Mouse (Mus musculus): ENCODE measurements around the gene Scml4.

Gene Scml4

GRCm38 (mm10) chr10:42860159-42860911 lies at the start of gene Scml4:
Gene Scml4, plus strand, starts transcription at chr10:42860370.
- peak in 1 of 2 experiments; percentile 32 for DNase-seq (ENCODE audit: low spot score in 2 of 2)

- DNase-seq (ENCODE audit: low spot score in 2 of 2) = no peak
Measured at GRCm38 (mm10) chr10:42825923-42826322, 34.2 kb upstream of the Scml4 start.

GRCm38 (mm10) chr10:42827155-42827554 lies 33.0 kb upstream of the Scml4 start:
- no peak for DNase-seq (ENCODE audit: low spot score in 2 of 2)

- no peak for DNase-seq (ENCODE audit: low spot score in 2 of 2)
Measured at GRCm38 (mm10) chr10:42830007-42830406, 30.2 kb upstream of the Scml4 start.

GRCm38 (mm10) chr10:42830409-42830808 lies 29.8 kb upstream of the Scml4 start:
- DNase-seq (ENCODE audit: low spot score in 2 of 2) = no peak

GRCm38 (mm10) chr10:42832677-42833076 lies 27.5 kb upstream of the Scml4 start:
- no peak for DNase-seq (ENCODE audit: low spot score in 2 of 2)

GRCm38 (mm10) chr10:42833871-42834727 lies 26.1 kb upstream of the Scml4 start:
- no peak for DNase-seq (ENCODE audit: low spot score in 2 of 2)

- no peak for DNase-seq (ENCODE audit: low spot score in 2 of 2)
Measured at GRCm38 (mm10) chr10:42838106-42838505, 22.1 kb upstream of the Scml4 start.

GRCm38 (mm10) chr10:42838736-42839135 lies 21.4 kb upstream of the Scml4 start:
- DNase-seq (ENCODE audit: low spot score in 2 of 2) = no peak

- no peak for DNase-seq (ENCODE audit: low spot score in 2 of 2)
Measured at GRCm38 (mm10) chr10:42840036-42840435, 20.1 kb upstream of the Scml4 start.

GRCm38 (mm10) chr10:42841531-42842195 lies 18.5 kb upstream of the Scml4 start:
- no peak for DNase-seq (ENCODE audit: low spot score in 2 of 2)

GRCm38 (mm10) chr10:42842358-42842757 lies 17.8 kb upstream of the Scml4 start:
- DNase-seq (ENCODE audit: low spot score in 2 of 2) = peak in 1 of 2 experiments; percentile 64

GRCm38 (mm10) chr10:42843416-42843815 lies 16.8 kb upstream of the Scml4 start:
- no peak for DNase-seq (ENCODE audit: low spot score in 2 of 2)

- DNase-seq (ENCODE audit: low spot score in 2 of 2) = no peak
Measured at GRCm38 (mm10) chr10:42845480-42845879, 14.7 kb upstream of the Scml4 start.

GRCm38 (mm10) chr10:42848179-42849080 lies 11.7 kb upstream of the Scml4 start:
- DNase-seq (ENCODE audit: low spot score in 2 of 2) = no peak

- no peak for DNase-seq (ENCODE audit: low spot score in 2 of 2)
Measured at GRCm38 (mm10) chr10:42849081-42849400, 11.1 kb upstream of the Scml4 start.

GRCm38 (mm10) chr10:42854838-42855237 lies 5.3 kb upstream of the Scml4 start:
- no peak for DNase-seq (ENCODE audit: low spot score in 2 of 2)

- DNase-seq (ENCODE audit: low spot score in 2 of 2) = no peak
Measured at GRCm38 (mm10) chr10:42855250-42855649, 4.9 kb upstream of the Scml4 start.

GRCm38 (mm10) chr10:42856574-42856973 lies 3.6 kb upstream of the Scml4 start:
- DNase-seq (ENCODE audit: low spot score in 2 of 2) = no peak

- DNase-seq (ENCODE audit: low spot score in 2 of 2) = no peak
Measured at GRCm38 (mm10) chr10:42857021-42857420, 3.1 kb upstream of the Scml4 start.

GRCm38 (mm10) chr10:42859781-42860158 lies 400 bp upstream of the Scml4 start:
- DNase-seq (ENCODE audit: low spot score in 2 of 2) = no peak

Data from frontal cortex, postnatal 10 days (tissue).